Mouse (Mus musculus) neural tube, embryonic 15.5 days (tissue): Measurements from ENCODE around the gene Slc22a6. TPM values are rescaled to one million over a fixed set of nuclear protein-coding genes. Genes with fewer than 3 reads are reported as not detected.

ENCODE experiments used
- ATAC-seq: fragments of 200-750 bp; cut with Nextera tagmentation; 2 replicates; pipeline ENCODE4 v1.8.0; 2017; ENCODE audit warnings: mild to moderate bottlenecking, moderate TSS enrichment, moderate library complexity; ENCODE audit not compliant: low FRiP score
- H3K27ac ChIP-seq: fragments of 300-500 bp; sonication (generic); replicated peaks from 2 replicates; pipeline ENCODE4 v1.5.1; 2015; ENCODE audit warnings: mild to moderate bottlenecking, inconsistent platforms
- H3K27me3 ChIP-seq: fragments of 300-500 bp; sonication (generic); replicated peaks from 2 replicates; pipeline ENCODE4 v1.6.1; 2015; ENCODE audit warnings: inconsistent platforms
- H3K36me3 ChIP-seq: fragments of 300-500 bp; sonication (generic); 2 replicates; pipeline ENCODE4 v1.6.1; 2015; ENCODE audit warnings: inconsistent platforms
- H3K4me1 ChIP-seq: fragments of 300-500 bp; sonication (generic); 2 replicates; pipeline ENCODE4 v1.6.1; 2015; ENCODE audit warnings: inconsistent platforms
- H3K4me2 ChIP-seq: fragments of 300-500 bp; sonication (generic); 2 replicates; pipeline ENCODE4 v1.6.1; 2015; ENCODE audit warnings: inconsistent platforms, mild to moderate bottlenecking, moderate library complexity
- H3K4me3 ChIP-seq: fragments of 300-500 bp; sonication (generic); replicated peaks from 2 replicates; pipeline ENCODE4 v1.5.1; 2015; ENCODE audit warnings: mild to moderate bottlenecking, inconsistent platforms
- H3K9ac ChIP-seq: fragments of 300-500 bp; sonication (generic); replicated peaks from 2 replicates; pipeline ENCODE4 v1.6.1; 2015; ENCODE audit warnings: mild to moderate bottlenecking, inconsistent platforms
- H3K9me3 ChIP-seq: fragments of 300-500 bp; sonication (generic); replicated peaks from 2 replicates; pipeline ENCODE4 v1.6.1; 2016; ENCODE audit warnings: inconsistent platforms
- WGBS: fragments of 180-500 bp; shearing (Covaris S2); methylation state at CpG from one replicate; pipeline ENCODE4 v1.1.7; 2015; ENCODE audit warnings: mixed read lengths; 5-methylcytosine and 5-hydroxymethylcytosine counted together
- polyA plus RNA-seq: library from polyadenylated mRNA; unstranded; fragments of >200 nt; fragmentation: Nextera tagmentation; extraction: Ambion mirVana; gene quantifications from 2 replicates; pipeline ENCODE4 v1.2.1, GENCODE M21; 2015

Gene Slc22a6
- polyA plus RNA-seq, 1 experiment from 2014 or later = 1.8 TPM

DNA sequence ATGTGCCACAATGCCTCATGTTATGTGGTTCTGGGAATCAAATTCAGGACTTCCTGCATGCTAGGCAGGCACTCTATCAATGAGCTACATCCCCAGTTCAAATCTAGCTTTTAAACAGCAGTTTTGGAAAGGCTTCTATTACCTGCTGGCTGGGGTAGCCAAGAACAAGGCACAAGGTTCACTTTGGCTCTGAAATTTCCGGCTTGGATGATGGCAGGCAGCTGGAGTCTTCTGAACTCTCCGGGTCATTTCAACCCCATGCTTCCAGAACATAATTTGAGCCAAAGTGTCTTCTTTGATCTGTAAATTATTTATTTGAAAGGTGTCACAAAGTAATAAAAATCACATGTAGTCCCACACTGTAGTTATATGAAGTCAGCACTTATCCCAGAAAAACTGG is 4.7 kb upstream of the Slc22a6 start:
- Histone ChIP-seq H3K27ac (no peak overlapping the region), H3K4me3 (no peak overlapping the region), H3K27me3 (no peaks in the 10 kb centered on the region), H3K9me3 (no peaks in the 10 kb centered on the region), H3K4me1 (no peaks in the 10 kb centered on the region), H3K4me2 (no peak overlapping the region), H3K9ac (no peak overlapping the region), H3K36me3 (no peaks in the 10 kb centered on the region)
- no peak for ATAC-seq
- 90% methylated on average over 2 of the region's 2 CpGs for WGBS

DNA sequence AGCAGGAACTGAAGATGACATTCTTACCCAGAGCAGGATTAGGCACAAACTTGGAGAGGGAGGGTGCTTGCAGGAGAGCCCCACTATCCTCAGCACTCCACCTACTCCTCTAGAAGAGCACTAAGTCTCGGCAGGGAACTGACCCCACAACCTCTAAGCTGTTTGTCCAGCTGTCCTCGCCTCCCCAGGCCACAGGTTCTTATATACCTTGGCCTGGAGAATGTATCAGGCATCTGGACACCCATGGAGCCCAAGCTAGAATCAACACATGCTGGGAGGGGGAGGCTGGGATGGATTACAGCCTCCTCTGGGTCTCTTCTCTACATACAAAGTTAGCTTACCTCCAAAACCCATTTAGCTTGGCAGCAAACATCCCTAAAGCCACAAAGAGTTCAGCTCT is 3.5 kb upstream of the Slc22a6 start:
- Histone ChIP-seq H3K4me1 (no peaks in the 10 kb centered on the region), H3K36me3 (no peaks in the 10 kb centered on the region), H3K27ac (no peak overlapping the region), H3K4me2 (no peak overlapping the region), H3K4me3 (no peak overlapping the region), H3K9me3 (no peaks in the 10 kb centered on the region), H3K27me3 (no peaks in the 10 kb centered on the region), H3K9ac (no peak overlapping the region)
- 53% methylated on average over 2 of the region's 2 CpGs for WGBS
- no peak for ATAC-seq

DNA sequence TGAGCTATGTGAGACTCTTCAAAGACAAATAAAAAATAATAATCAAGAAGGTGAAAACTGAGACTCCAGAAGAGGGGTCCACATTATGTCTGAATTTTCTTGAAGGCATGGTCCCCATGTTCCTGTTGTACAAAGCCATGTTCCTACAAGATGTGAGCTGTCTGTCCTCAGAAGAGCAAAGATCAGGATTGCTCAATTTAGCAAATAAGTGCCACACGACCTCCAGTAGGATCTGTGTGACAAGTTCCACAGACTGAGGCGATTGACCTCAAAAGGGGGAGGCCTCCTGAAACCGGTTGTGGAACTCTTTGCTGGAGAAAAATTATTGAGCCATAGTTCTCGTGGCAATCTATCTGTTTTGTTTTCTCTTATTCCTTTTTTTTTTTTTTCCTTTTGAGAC is 1.5 kb upstream of the Slc22a6 start:
- ATAC-seq = no peak
- no peaks in the 10 kb centered on the region for H3K36me3 ChIP-seq
- 70% methylated on average over 4 of the region's 4 CpGs for WGBS
- no peak overlapping the region for H3K4me3 ChIP-seq
- no peak overlapping the region for H3K9ac ChIP-seq
- H3K27me3 ChIP-seq = no peaks in the 10 kb centered on the region
- no peaks in the 10 kb centered on the region for H3K4me1 ChIP-seq
- H3K4me2 ChIP-seq = no peak overlapping the region
- no peaks in the 10 kb centered on the region for H3K9me3 ChIP-seq
- no peak overlapping the region for H3K27ac ChIP-seq

DNA sequence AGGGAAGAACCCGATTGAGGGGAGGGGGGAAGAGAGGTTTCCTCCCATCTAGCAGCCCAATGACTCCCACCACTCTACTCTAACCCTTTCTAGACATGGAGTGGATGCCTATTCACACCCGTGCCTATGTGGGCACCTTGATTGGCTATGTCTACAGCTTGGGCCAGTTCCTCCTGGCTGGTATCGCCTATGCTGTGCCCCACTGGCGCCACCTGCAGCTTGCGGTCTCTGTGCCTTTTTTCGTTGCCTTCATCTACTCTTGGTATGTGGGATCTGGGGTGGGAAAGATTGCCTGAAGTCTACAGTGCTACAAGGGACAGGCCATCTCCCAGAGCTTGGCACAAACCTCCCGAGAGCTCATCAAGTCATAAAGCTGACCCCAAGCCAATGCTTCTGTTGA is 3.3 kb downstream of the Slc22a6 start:
- Histone ChIP-seq H3K9ac (no peak overlapping the region), H3K27me3 (no peaks in the 10 kb centered on the region), H3K4me3 (no peak overlapping the region), H3K36me3 (no peaks in the 10 kb centered on the region), H3K9me3 (no peaks in the 10 kb centered on the region), H3K4me2 (no peak overlapping the region), H3K4me1 (no peaks in the 10 kb centered on the region), H3K27ac (no peak overlapping the region)
- ATAC-seq = no peak
- 93% methylated on average over 7 of the region's 7 CpGs for WGBS

DNA sequence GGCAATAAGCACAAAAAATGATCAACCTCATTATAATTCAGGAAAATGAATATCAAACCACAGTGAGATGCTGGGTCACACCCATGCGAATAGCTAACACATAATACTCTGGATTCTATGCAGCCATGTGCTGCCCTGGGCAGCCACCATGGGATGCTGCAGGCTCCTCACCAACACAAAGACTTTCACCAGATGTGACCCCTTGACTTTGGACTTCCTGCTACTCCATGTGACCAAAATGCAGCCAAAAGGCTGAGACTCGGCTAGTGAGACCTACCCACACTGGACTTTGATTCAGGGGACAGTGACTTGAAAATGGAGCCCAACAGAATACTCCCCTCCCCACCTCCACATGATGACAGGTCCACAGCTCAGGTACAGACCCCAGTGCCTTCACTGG is 12.4 kb downstream of the Slc22a6 start:
- no peak overlapping the region for H3K4me2 ChIP-seq
- no peaks in the 10 kb centered on the region for H3K4me1 ChIP-seq
- no peak overlapping the region for H3K27ac ChIP-seq
- ATAC-seq = no peak
- H3K27me3 ChIP-seq = no peaks in the 10 kb centered on the region
- H3K9ac ChIP-seq = no peak overlapping the region
- H3K9me3 ChIP-seq = no peaks in the 10 kb centered on the region
- no peaks in the 10 kb centered on the region for H3K36me3 ChIP-seq
- 85% methylated on average over 2 of the region's 2 CpGs for WGBS
- no peak overlapping the region for H3K4me3 ChIP-seq

DNA sequence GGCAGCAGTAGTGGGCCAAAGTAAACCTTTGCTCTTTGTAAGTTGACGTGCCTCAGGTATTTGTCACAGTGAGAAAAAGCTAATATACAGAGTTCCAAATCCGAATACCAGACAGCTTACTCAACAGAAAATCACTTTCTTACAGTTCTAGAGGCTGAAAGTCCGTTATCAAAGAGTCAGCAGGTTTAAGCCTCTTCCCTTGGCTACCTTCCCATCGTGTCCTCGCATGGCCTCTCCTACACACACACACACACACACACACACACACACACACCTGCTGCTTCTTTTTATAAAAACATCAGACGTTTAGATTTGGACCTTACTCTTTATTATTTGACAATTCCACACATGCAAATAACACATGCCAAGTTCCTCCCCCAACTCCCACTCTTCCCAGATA is 13.0 kb downstream of the Slc22a6 start:
- H3K9ac ChIP-seq = no peak overlapping the region
- H3K4me2 ChIP-seq = no peak overlapping the region
- H3K27ac ChIP-seq = no peak overlapping the region
- H3K27me3 ChIP-seq = no peaks in the 10 kb centered on the region
- 79% methylated on average over 6 of the region's 6 CpGs for WGBS
- no peaks in the 10 kb centered on the region for H3K4me1 ChIP-seq
- no peak for ATAC-seq
- no peaks in the 10 kb centered on the region for H3K36me3 ChIP-seq
- H3K9me3 ChIP-seq = no peaks in the 10 kb centered on the region
- H3K4me3 ChIP-seq = no peak overlapping the region

DNA sequence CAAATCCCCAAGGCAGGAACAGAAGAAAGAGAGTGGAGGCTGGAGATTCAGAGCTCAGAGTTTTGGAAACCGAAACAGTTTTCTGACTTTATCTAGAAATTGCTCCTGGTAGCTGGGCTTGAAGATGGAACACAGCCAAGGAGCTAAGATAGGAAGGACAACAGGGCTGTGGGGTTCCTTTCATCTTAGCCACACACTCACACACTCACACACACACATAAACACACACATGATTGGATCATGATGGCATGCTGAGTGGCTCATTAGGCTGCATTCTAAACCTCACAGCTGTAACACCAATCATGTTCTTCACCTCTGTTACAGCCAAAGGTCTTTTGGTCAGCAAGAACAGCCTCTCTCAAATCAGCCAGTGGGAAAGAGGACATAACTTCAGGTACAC is 14.2 kb downstream of the Slc22a6 start:
- no peak overlapping the region for H3K4me3 ChIP-seq
- H3K4me1 ChIP-seq = no peaks in the 10 kb centered on the region
- H3K9me3 ChIP-seq = no peaks in the 10 kb centered on the region
- no peak overlapping the region for H3K9ac ChIP-seq
- no peaks in the 10 kb centered on the region for H3K36me3 ChIP-seq
- WGBS = 86% methylated on average over 1 of the region's 1 CpGs
- ATAC-seq = no peak
- no peaks in the 10 kb centered on the region for H3K27me3 ChIP-seq
- H3K4me2 ChIP-seq = no peak overlapping the region
- H3K27ac ChIP-seq = no peak overlapping the region

DNA sequence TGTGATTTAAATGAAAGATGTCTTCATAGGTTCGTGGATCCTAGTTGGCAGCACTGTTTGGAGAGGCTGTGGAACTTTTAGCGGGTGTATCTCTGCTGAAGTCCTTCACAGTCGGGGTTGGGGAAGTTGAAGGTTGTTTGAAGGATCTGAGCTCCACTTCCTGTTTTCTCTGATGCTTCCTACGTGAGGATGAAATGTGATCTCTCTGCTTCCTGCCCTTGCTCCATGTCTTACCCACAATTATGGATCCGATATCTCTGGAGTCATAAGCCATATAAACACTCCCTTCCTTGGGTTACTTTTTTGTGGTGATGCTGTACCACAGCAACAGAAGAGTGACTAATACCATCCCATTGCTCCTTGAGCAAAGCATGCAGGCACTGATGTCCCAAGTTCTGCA is 24.2 kb downstream of the Slc22a6 start:
- H3K27ac ChIP-seq = no peak overlapping the region
- 72% methylated on average over 5 of the region's 5 CpGs for WGBS
- H3K9me3 ChIP-seq = no peaks in the 10 kb centered on the region
- H3K4me3 ChIP-seq = no peak overlapping the region
- no peak overlapping the region for H3K4me2 ChIP-seq
- H3K36me3 ChIP-seq = no peaks in the 10 kb centered on the region
- 0 out of 2 replicates have a peak, but pooled peaks cover 3% of the 10 kb centered on the region for H3K4me1 ChIP-seq
- no peak overlapping the region for H3K9ac ChIP-seq
- ATAC-seq = no peak
- no peaks in the 10 kb centered on the region for H3K27me3 ChIP-seq

DNA sequence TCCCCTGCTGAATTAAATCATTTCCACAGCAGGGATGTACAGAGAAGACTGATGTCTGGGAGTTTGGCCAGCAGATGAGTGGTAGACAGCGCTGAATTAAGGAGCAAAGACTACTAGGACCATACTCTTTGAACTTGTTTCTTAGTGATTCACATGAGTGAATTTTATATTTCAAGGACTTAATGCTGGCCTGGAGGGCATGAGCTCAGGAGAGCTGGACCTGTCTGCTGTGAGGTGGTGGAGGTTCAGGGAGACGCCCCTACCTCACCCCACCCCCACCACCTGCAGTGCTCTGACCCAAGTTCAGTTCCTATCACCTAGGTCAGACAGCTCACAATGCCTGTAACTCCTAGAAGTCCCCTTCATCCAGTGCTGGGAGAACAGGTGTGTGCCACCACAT is 28.6 kb downstream of the Slc22a6 start:
- H3K9ac ChIP-seq = no peak overlapping the region
- no peaks in the 10 kb centered on the region for H3K9me3 ChIP-seq
- H3K4me3 ChIP-seq = no peak overlapping the region
- ATAC-seq = no peak
- H3K27me3 ChIP-seq = no peaks in the 10 kb centered on the region
- H3K27ac ChIP-seq = no peak overlapping the region
- no peak overlapping the region for H3K4me2 ChIP-seq
- H3K36me3 ChIP-seq = no peaks in the 10 kb centered on the region
- 0 out of 2 replicates have a peak, but pooled peaks cover 3% of the 10 kb centered on the region for H3K4me1 ChIP-seq
- WGBS = 75% methylated on average over 2 of the region's 2 CpGs

DNA sequence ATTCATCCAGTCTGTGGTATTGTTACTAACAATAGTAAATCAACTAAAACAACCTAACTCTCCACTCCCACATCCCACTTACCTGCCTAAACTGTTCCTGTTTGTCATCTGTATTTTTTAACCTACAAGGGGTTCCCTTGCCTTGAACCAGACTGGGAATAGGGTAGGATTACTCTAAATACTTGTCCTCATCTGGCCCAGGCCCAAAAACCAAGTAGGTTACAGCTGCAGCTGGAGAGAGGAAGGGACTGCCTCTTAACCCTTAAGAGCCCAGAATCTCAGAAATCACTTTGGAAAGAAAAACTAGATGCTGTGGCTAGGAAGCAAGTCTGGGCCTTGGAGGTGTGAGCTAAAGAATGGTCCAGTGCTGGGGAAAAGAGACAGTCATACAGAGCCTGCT is 38.0 kb downstream of the Slc22a6 start:
- no peak overlapping the region for H3K4me2 ChIP-seq
- H3K27me3 ChIP-seq = no peaks in the 10 kb centered on the region
- no peaks in the 10 kb centered on the region for H3K9me3 ChIP-seq
- no peak overlapping the region for H3K4me3 ChIP-seq
- no peaks in the 10 kb centered on the region for H3K4me1 ChIP-seq
- H3K36me3 ChIP-seq = no peaks in the 10 kb centered on the region
- no peak overlapping the region for H3K27ac ChIP-seq
- ATAC-seq = no peak
- H3K9ac ChIP-seq = no peak overlapping the region

DNA sequence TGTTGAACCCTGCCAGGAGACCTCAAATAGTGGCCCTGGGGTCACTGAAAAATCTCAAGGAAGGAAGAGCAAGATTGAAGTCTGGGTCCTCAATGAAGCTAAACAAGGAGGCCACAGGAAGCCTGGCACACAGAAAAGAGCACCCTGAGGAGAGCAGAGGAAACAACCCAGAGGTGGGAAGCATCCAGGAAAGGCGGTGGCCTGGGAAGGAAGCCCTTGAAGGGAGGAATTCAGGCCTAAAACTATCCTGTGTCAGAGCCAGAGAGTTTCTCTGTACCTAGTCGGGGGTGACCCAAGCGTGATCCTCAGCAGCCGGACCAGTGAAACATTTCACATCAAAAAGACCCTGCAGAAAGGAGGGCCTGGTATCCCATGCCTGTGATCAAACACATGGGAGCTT is 38.5 kb downstream of the Slc22a6 start:
- no peak overlapping the region for H3K27ac ChIP-seq
- no peak for ATAC-seq
- 79% methylated on average over 4 of the region's 4 CpGs for WGBS
- H3K4me2 ChIP-seq = no peak overlapping the region
- H3K4me1 ChIP-seq = no peaks in the 10 kb centered on the region
- H3K9me3 ChIP-seq = no peaks in the 10 kb centered on the region
- no peak overlapping the region for H3K4me3 ChIP-seq
- no peaks in the 10 kb centered on the region for H3K27me3 ChIP-seq
- no peak overlapping the region for H3K9ac ChIP-seq
- no peaks in the 10 kb centered on the region for H3K36me3 ChIP-seq

DNA sequence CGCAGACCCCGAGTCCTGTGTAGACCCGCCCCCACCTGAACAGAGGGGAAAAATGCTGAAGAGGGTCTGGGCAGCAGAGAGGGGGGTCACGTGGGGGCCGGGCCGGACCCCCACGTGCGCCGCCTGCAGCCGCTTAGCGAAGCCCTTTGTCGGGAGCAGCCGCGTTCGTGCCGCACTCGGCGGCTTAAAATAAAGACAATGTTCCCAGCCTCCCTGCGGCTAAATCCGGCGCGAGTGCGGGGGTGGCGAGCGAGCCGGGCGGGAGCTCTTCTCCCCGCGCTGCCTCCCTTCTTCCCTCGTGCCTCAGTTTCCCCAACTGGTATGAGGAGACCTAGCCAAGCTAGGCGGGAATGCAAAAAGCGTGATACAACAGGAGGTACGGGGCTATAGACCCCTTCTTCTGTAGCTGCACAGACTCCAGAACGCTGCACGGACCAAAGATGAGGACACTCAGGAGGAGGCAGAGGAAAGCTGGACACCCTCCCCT is 44.0 kb downstream of the Slc22a6 start:
- peaks cover 14% of the 10 kb centered on the region for H3K4me1 ChIP-seq
- H3K9me3 ChIP-seq = no peaks in the 10 kb centered on the region
- H3K27ac ChIP-seq = peak overlapping the region; percentile 63
- peak overlapping the region; percentile 62 for H3K9ac ChIP-seq
- under 1% methylated on average over 35 of the region's 35 CpGs for WGBS
- peak overlapping the region; percentile 95 for H3K4me2 ChIP-seq
- ATAC-seq = peak; percentile 72
- H3K36me3 ChIP-seq = no peaks in the 10 kb centered on the region
- H3K4me3 ChIP-seq = peak overlapping the region; percentile 48
- H3K27me3 ChIP-seq = no peaks in the 10 kb centered on the region; the same call in 1 of the 2 replicates

DNA sequence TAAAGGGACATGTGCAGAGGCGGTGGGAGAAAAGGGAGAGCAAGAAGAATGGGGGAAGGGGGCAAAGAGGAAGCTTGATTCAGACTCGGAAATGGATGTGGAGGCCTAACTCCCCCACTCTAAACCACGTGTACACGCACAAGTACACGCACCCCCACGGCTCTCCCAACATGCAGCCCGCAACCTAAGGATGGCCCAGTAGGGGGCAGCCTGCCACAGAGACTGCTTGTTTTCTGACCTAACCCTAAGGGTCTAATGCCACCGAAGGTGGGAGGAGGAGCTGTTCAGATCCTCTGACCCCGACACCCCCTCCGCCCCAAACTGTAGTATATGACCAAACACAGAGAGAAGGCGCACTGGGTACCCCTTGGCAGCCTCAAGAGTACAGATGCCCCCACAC is 44.5 kb downstream of the Slc22a6 start:
- H3K9ac ChIP-seq = peak overlapping the region; percentile 62; the same call in 1 of the 2 replicates
- peak overlapping the region; percentile 95 for H3K4me2 ChIP-seq
- H3K4me3 ChIP-seq = peak overlapping the region; percentile 48
- peak; percentile 84 for ATAC-seq
- H3K4me1 ChIP-seq = peaks cover 14% of the 10 kb centered on the region
- H3K9me3 ChIP-seq = no peaks in the 10 kb centered on the region
- no peaks in the 10 kb centered on the region; the same call in 1 of the 2 replicates for H3K27me3 ChIP-seq
- peak overlapping the region; percentile 63 for H3K27ac ChIP-seq
- 5% methylated on average over 11 of the region's 11 CpGs for WGBS
- H3K36me3 ChIP-seq = no peaks in the 10 kb centered on the region
